Mouse (Mus musculus) liver, embryonic 14.5 days (tissue): ENCODE results near the gene Fam135a.

ENCODE experiments used
- CTCF ChIP-seq: IDR thresholded peaks from 2 replicates; pipeline ENCODE4 v1.5.1; 2016; ENCODE audit warnings: antibody characterized with exemption, low read depth, control low read depth
- EP300 ChIP-seq: IDR thresholded peaks from 2 replicates; pipeline ENCODE4 v1.6.1; 2016; ENCODE audit warnings: antibody characterized with exemption, low read depth

- TF ChIP-seq CTCF = no peak
- TF ChIP-seq EP300 = no peak
These were observed 9.5 kb downstream of the Fam135a start for GRCm38 (mm10) chr1:24090603-24091002.
